Mouse (Mus musculus) kidney, postnatal 0 days (tissue): ENCODE measurements at regions not wholly inside any gene's neighbourhood (a gene's known extent, or its start where the extent isn't known, plus 50 kb on each side); places are given as distances from the start of the nearest gene placed in this dataset.

ENCODE experiments used
- ATAC-seq: fragments of 200-750 bp; cut with Nextera tagmentation; replicated peaks from 2 replicates; pipeline ENCODE4 v1.8.0; 2017; ENCODE audit warnings: low read depth, moderate number of reproducible peaks, moderate TSS enrichment, moderate library complexity; ENCODE audit not compliant: low FRiP score
- DNase-seq: peaks from one replicate; pipeline ENCODE4 v3.0.0-alpha.2; 2016; ENCODE audit warnings: low spot score
- H3K27ac ChIP-seq: fragments of 300-500 bp; sonication (generic); 2 replicates; pipeline ENCODE4 v1.5.1; 2014; ENCODE audit warnings: mild to moderate bottlenecking
- H3K27me3 ChIP-seq: fragments of 300-500 bp; sonication (generic); 2 replicates; pipeline ENCODE4 v1.6.1; 2014; ENCODE audit warnings: low read length, mixed read lengths; ENCODE audit not compliant: insufficient read depth
- H3K36me3 ChIP-seq: fragments of 300-500 bp; sonication (generic); 2 replicates; pipeline ENCODE4 v1.6.1; 2014; ENCODE audit warnings: low read length, mixed read lengths; ENCODE audit not compliant: insufficient read depth
- H3K4me1 ChIP-seq: fragments of 300-500 bp; sonication (generic); replicated peaks from 2 replicates; pipeline ENCODE4 v1.6.1; 2014; ENCODE audit warnings: antibody characterized with exemption, low read length, mixed read lengths; ENCODE audit not compliant: insufficient read depth
- H3K4me2 ChIP-seq: fragments of 300-500 bp; sonication (generic); 2 replicates; pipeline ENCODE4 v1.6.1; 2014; ENCODE audit warnings: mild to moderate bottlenecking, low read length, moderate library complexity, mixed read lengths
- H3K4me3 ChIP-seq: fragments of 300-500 bp; sonication (generic); replicated peaks from 2 replicates; pipeline ENCODE4 v1.5.1; 2014; ENCODE audit warnings: low read depth, low read length
- H3K9ac ChIP-seq: fragments of 300-500 bp; sonication (generic); 2 replicates; pipeline ENCODE4 v1.6.1; 2014; ENCODE audit warnings: low read depth, low read length
- H3K9me3 ChIP-seq: fragments of 300-500 bp; sonication (generic); replicated peaks from 2 replicates; pipeline ENCODE4 v1.6.1; 2016; ENCODE audit warnings: low read length, inconsistent platforms, mixed read lengths
- CTCF ChIP-seq: IDR thresholded peaks from 2 replicates; pipeline ENCODE4 v1.5.1; 2016; ENCODE audit warnings: antibody characterized with exemption, low read depth, mild to moderate bottlenecking, moderate library complexity
- WGBS: fragments of 180-500 bp; shearing (Covaris S2); extraction: QIAGEN DNeasy Blood & Tissue Kit; methylation state at CpG from one replicate; pipeline ENCODE4 v1.1.7; 2014; 5-methylcytosine and 5-hydroxymethylcytosine counted together

GRCm38 (mm10) chr6:143648501-143648900 lies 481.5 kb downstream of the Etnk1 start:
- Histone ChIP-seq H3K4me3 (no peak overlapping the region), H3K9ac (no peak overlapping the region), H3K27me3 (no peaks in the 10 kb centered on the region), H3K9me3 (peaks cover 2% of the 10 kb centered on the region; the same call in 1 of the 2 replicates), H3K4me1 (no peaks in the 10 kb centered on the region), H3K27ac (no peak overlapping the region), H3K4me2 (no peak overlapping the region), H3K36me3 (no peaks in the 10 kb centered on the region)
- 54% methylated on average over 3 of the region's 3 CpGs for WGBS
- TF ChIP-seq CTCF: no peak
- peak; percentile 46; the same call in 1 of the 2 replicates for ATAC-seq
- no peak for DNase-seq

- Histone ChIP-seq H3K9ac (no peak overlapping the region), H3K4me2 (no peak overlapping the region), H3K27me3 (no peaks in the 10 kb centered on the region), H3K9me3 (peaks cover 3% of the 10 kb centered on the region; the same call in 1 of the 2 replicates), H3K4me1 (no peaks in the 10 kb centered on the region), H3K27ac (no peak overlapping the region), H3K36me3 (no peaks in the 10 kb centered on the region), H3K4me3 (no peak overlapping the region)
- 61% methylated on average over 5 of the region's 5 CpGs for WGBS
- ATAC-seq (no peak), DNase-seq (no peak)
- no peak for TF ChIP-seq CTCF
These were observed 489.6 kb downstream of the Etnk1 start for GRCm38 (mm10) chr6:143656576-143656975.

GRCm38 (mm10) chr6:143660837-143661236 lies 493.8 kb downstream of the Etnk1 start:
- H3K4me2 ChIP-seq: no peak overlapping the region
- H3K27me3 ChIP-seq: no peaks in the 10 kb centered on the region
- H3K4me1 ChIP-seq: no peaks in the 10 kb centered on the region
- no peak for ATAC-seq
- no peak overlapping the region for H3K27ac ChIP-seq
- WGBS: 69% methylated on average over 3 of the region's 3 CpGs
- no peak overlapping the region for H3K4me3 ChIP-seq
- no peak for TF ChIP-seq CTCF
- no peaks in the 10 kb centered on the region for H3K36me3 ChIP-seq
- DNase-seq: no peak
- H3K9me3 ChIP-seq: no peaks in the 10 kb centered on the region
- H3K9ac ChIP-seq: no peak overlapping the region

- DNase-seq: no peak
- WGBS: 80% methylated on average over 7 of the region's 7 CpGs
- no peak overlapping the region for H3K9ac ChIP-seq
These were observed 496.3 kb downstream of the Etnk1 start for GRCm38 (mm10) chr6:143663306-143663705.

GRCm38 (mm10) chr6:143665374-143665773 lies 498.4 kb downstream of the Etnk1 start:
- 81% methylated on average over 12 of the region's 12 CpGs for WGBS
- no peak for TF ChIP-seq CTCF
- H3K4me1 ChIP-seq: no peaks in the 10 kb centered on the region
- no peak for ATAC-seq
- no peak for DNase-seq
- H3K9me3 ChIP-seq: no peaks in the 10 kb centered on the region
- H3K9ac ChIP-seq: no peak overlapping the region
- H3K27me3 ChIP-seq: no peaks in the 10 kb centered on the region
- no peak overlapping the region for H3K4me3 ChIP-seq
- H3K27ac ChIP-seq: no peak overlapping the region
- H3K4me2 ChIP-seq: no peak overlapping the region
- H3K36me3 ChIP-seq: no peaks in the 10 kb centered on the region

More at GRCm38 (mm10) chr6:143663306-143663705, 496.3 kb downstream of the Etnk1 start:
- Histone ChIP-seq H3K4me1 (no peaks in the 10 kb centered on the region), H3K36me3 (no peaks in the 10 kb centered on the region), H3K27ac (no peak overlapping the region), H3K4me3 (no peak overlapping the region), H3K27me3 (no peaks in the 10 kb centered on the region), H3K4me2 (no peak overlapping the region), H3K9me3 (no peaks in the 10 kb centered on the region)
- TF ChIP-seq CTCF: no peak
- ATAC-seq: no peak

- no peak overlapping the region for H3K4me3 ChIP-seq
- DNase-seq (no peak), ATAC-seq (no peak)
- no peaks in the 10 kb centered on the region for H3K27me3 ChIP-seq
- no peaks in the 10 kb centered on the region for H3K36me3 ChIP-seq
- TF ChIP-seq CTCF: no peak
- WGBS: 86% methylated on average over 4 of the region's 4 CpGs
- no peak overlapping the region for H3K4me2 ChIP-seq
- H3K27ac ChIP-seq: no peak overlapping the region
- H3K9me3 ChIP-seq: no peaks in the 10 kb centered on the region
- H3K4me1 ChIP-seq: no peaks in the 10 kb centered on the region
- H3K9ac ChIP-seq: no peak overlapping the region
These were observed 501.5 kb downstream of the Etnk1 start for GRCm38 (mm10) chr6:143668551-143668950.

- Histone ChIP-seq H3K36me3 (no peaks in the 10 kb centered on the region), H3K9me3 (no peaks in the 10 kb centered on the region), H3K9ac (no peak overlapping the region), H3K4me2 (no peak overlapping the region), H3K27me3 (no peaks in the 10 kb centered on the region), H3K4me1 (no peaks in the 10 kb centered on the region), H3K27ac (no peak overlapping the region), H3K4me3 (no peak overlapping the region)
- no peak for TF ChIP-seq CTCF
- DNase-seq (no peak), ATAC-seq (no peak)
- WGBS: 76% methylated on average over 3 of the region's 3 CpGs
These were observed 502.6 kb downstream of the Etnk1 start for GRCm38 (mm10) chr6:143669446-143670130.
